Mouse (Mus musculus) neural tube, embryonic 11.5 days (tissue): ENCODE measurements around the gene Gli1. TPM values are rescaled to one million over a fixed set of nuclear protein-coding genes. Genes with fewer than 3 reads are reported as not detected.
A peak's percentile ranks its signal among the peaks of the same experiment; 100 is the strongest.
"Not testable (repeated sequence)": the region's sequence is repeated elsewhere in the genome, so short reads cannot be mapped to it uniquely, and the experiment has no call there.

Experiments used
- ATAC-seq: fragments of 200-750 bp; cut with Nextera tagmentation; 2 replicates; pipeline ENCODE4 v1.8.0; 2017; ENCODE audit warnings: moderate number of reproducible peaks, mild to moderate bottlenecking, moderate TSS enrichment, moderate library complexity; ENCODE audit not compliant: insufficient read depth, low FRiP score, low TSS enrichment
- DNase-seq: peaks from one replicate; pipeline ENCODE4 v3.0.0-alpha.2; 2015; ENCODE audit warnings: low spot score
- H3K27ac ChIP-seq: fragments of 300-500 bp; sonication (generic); 2 replicates; pipeline ENCODE4 v1.5.1; 2014; ENCODE audit warnings: low read depth, mild to moderate bottlenecking, low read length
- H3K27me3 ChIP-seq: fragments of 300-500 bp; sonication (generic); 2 replicates; pipeline ENCODE4 v1.6.1; 2014; ENCODE audit warnings: mild to moderate bottlenecking, low read length, mixed read lengths; ENCODE audit not compliant: control insufficient read depth, insufficient read depth
- H3K36me3 ChIP-seq: fragments of 300-500 bp; sonication (generic); 2 replicates; pipeline ENCODE4 v1.6.1; 2014; ENCODE audit warnings: mild to moderate bottlenecking, low read length, moderate library complexity, mixed read lengths; ENCODE audit not compliant: control insufficient read depth, insufficient read depth
- H3K4me1 ChIP-seq: fragments of 300-500 bp; sonication (generic); 2 replicates; pipeline ENCODE4 v1.6.1; 2014; ENCODE audit warnings: low read length, mixed read lengths; ENCODE audit not compliant: control insufficient read depth, insufficient read depth
- H3K4me2 ChIP-seq: fragments of 300-500 bp; sonication (generic); 2 replicates; pipeline ENCODE4 v1.6.1; 2014; ENCODE audit warnings: low read depth, mild to moderate bottlenecking, moderate library complexity
- H3K4me3 ChIP-seq: fragments of 300-500 bp; sonication (generic); 2 replicates; pipeline ENCODE4 v1.5.1; 2014; ENCODE audit warnings: low read depth, low read length
- H3K9ac ChIP-seq: fragments of 300-500 bp; sonication (generic); 2 replicates; pipeline ENCODE4 v1.6.1; 2014; ENCODE audit warnings: mild to moderate bottlenecking, low read length
- H3K9me3 ChIP-seq: fragments of 300-500 bp; sonication (generic); 2 replicates; pipeline ENCODE4 v1.6.1; 2016; ENCODE audit warnings: low read length; ENCODE audit not compliant: control insufficient read depth
- WGBS: fragments of 180-500 bp; shearing (Covaris S2); extraction: QIAGEN DNeasy Blood & Tissue Kit; methylation state at CpG from one replicate; pipeline ENCODE4 v1.1.7; 2014; 5-methylcytosine and 5-hydroxymethylcytosine counted together
- polyA plus RNA-seq: library from polyadenylated mRNA; unstranded; fragments of >200 nt; fragmentation: Nextera tagmentation; extraction: Ambion mirVana; gene quantifications from 2 replicates; pipeline ENCODE4 v1.2.1, GENCODE M21; 2014

Gene Gli1
- polyA plus RNA-seq, 1 experiment from 2014 or later = 3.8 TPM

- Histone ChIP-seq H3K27ac (peak overlapping the region; percentile 24; the same call in 1 of the 2 replicates), H3K36me3 (peaks cover 11% of the 10 kb centered on the region), H3K27me3 (no peaks in the 10 kb centered on the region), H3K4me1 (0 out of 2 replicates have a peak, but pooled peaks cover 6% of the 10 kb centered on the region), H3K4me2 (peak overlapping the region; percentile 61), H3K4me3 (peak overlapping the region; percentile 70), H3K9ac (peak overlapping the region; percentile 50), H3K9me3 (no peaks in the 10 kb centered on the region)
- WGBS = 2% methylated on average over 4 of the region's 4 CpGs
- peak; percentile 53 for ATAC-seq
- DNase-seq = peak; percentile 85
Observed at GRCm38 (mm10) chr10:127312356-127312676, 29.5 kb downstream of the Gli1 start.

DNA sequence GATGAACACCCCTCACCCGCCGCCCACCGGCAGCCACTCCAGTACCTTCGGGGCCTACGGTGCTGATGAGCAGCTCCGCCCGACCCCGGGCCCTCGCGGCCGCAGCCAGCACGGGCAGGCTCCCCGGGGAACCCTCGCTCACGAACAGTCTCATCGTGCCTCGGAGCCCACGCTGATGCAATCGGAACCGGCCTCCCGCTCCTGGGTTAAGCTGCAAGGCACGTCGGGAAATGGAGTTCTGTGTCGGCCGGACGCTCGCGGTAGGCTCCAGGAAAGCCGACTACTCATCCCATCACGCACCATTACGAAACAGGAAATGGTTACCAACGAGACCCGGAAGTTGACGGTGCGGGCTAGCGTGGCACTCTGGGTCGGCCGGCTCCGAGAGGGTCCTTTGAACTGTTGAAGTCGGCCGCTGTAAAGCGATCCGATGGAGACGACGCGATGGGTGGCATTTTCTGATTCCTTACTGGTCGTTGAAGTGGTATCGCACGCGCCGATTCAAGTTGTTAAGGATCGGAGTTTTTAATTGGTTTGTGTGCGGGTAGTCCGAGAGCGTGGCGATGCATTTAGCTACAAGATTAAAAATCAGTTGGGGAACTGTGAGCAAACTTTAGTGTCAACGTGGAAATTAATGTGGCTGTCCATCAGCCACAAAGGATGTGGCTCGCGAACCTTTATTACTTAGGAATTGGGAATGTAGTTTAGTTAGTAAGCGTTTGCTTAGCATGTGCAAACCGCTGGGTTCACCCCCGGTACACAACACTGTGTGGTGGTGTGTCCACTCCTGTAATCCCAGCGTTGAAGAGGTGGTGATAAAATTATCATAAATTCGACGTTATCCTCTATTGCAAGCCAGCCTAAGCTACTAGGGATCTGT, 30.1 kb downstream of the Gli1 start, which contains the start of gene Mars:
Gene Mars (minus strand): TSS at position 311 of the 880 bp plus-strand sequence.
- DNase-seq (peak; percentile 93), ATAC-seq (peak; percentile 94)
- H3K4me3 ChIP-seq = peak within 1 kb of the TSS; percentile 70
- 0 out of 2 replicates have a peak, but pooled peaks cover 6% of the 10 kb centered on the region for H3K4me1 ChIP-seq
- H3K27ac ChIP-seq = peak within 1 kb of the TSS; percentile 24; the same call in 1 of the 2 replicates
- WGBS = under 1% methylated on average over 65 of the region's 65 CpGs
- no peaks in the 10 kb centered on the region for H3K9me3 ChIP-seq
- H3K27me3 ChIP-seq = no peaks in the 10 kb centered on the region
- peak within 1 kb of the TSS; percentile 77 for H3K9ac ChIP-seq
- H3K36me3 ChIP-seq = peaks cover 13% of the 10 kb centered on the region
- H3K4me2 ChIP-seq = peak within 1 kb of the TSS; percentile 61

- H3K27me3 ChIP-seq = no peaks in the 10 kb centered on the region
- no peak overlapping the region for H3K27ac ChIP-seq
- ATAC-seq (peak; percentile 60), DNase-seq (peak; percentile 60)
- H3K9ac ChIP-seq = peak overlapping the region; percentile 77
- peaks cover 15% of the 10 kb centered on the region for H3K36me3 ChIP-seq
- H3K4me1 ChIP-seq = 0 out of 2 replicates have a peak, but pooled peaks cover 6% of the 10 kb centered on the region
- H3K4me2 ChIP-seq = peak overlapping the region; percentile 61
- 39% methylated on average over 23 of the region's 23 CpGs for WGBS
- peak overlapping the region; percentile 70 for H3K4me3 ChIP-seq
- H3K9me3 ChIP-seq = no peaks in the 10 kb centered on the region
Observed at GRCm38 (mm10) chr10:127310523-127311475, 31.0 kb downstream of the Gli1 start.

GRCm38 (mm10) chr10:127309167-127309566, 32.6 kb downstream of the Gli1 start:
- not testable (repeated sequence) for H3K27ac ChIP-seq, H3K4me3 ChIP-seq, H3K9ac ChIP-seq, DNase-seq, H3K27me3 ChIP-seq, H3K9me3 ChIP-seq, H3K4me1 ChIP-seq, H3K4me2 ChIP-seq, ATAC-seq
- peaks cover 17% of the 10 kb centered on the region for H3K36me3 ChIP-seq
- 87% methylated on average over 3 of the region's 3 CpGs for WGBS

DNA sequence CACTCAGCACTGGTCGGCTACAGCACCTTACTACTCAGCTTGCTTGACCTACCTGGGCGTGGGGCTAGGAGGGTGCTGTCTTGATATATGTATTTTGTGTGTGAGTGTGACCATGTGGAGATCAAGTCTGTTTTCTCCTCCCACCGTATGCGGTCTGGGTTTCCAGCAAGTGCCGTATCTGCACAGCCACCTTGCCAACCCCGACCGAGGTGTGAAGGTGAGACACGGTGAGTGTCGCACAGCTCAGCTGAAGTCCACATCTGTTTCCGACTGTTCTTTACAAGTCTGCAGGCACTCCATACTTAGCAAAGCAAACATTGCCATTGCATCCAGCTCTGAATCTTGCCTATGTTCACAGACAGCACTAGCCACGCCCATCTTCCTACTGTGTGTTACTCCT, 38.6 kb downstream of the Gli1 start:
- Histone ChIP-seq H3K9ac (no peak overlapping the region), H3K4me3 (no peak overlapping the region), H3K4me1 (no peaks in the 10 kb centered on the region)

GRCm38 (mm10) chr10:127300361-127300760, 41.4 kb downstream of the Gli1 start:
- H3K4me2 ChIP-seq = no peak overlapping the region
- WGBS = 94% methylated on average over 6 of the region's 6 CpGs
- no peak overlapping the region for H3K27ac ChIP-seq
- DNase-seq = no peak
- ATAC-seq = no peak
- no peak overlapping the region for H3K9ac ChIP-seq
- H3K36me3 ChIP-seq = peaks cover 41% of the 10 kb centered on the region
- no peak overlapping the region for H3K4me3 ChIP-seq
- no peaks in the 10 kb centered on the region for H3K27me3 ChIP-seq
- no peaks in the 10 kb centered on the region for H3K9me3 ChIP-seq
- no peaks in the 10 kb centered on the region for H3K4me1 ChIP-seq

More for the DNA sequence above, 38.6 kb downstream of the Gli1 start:
- Histone ChIP-seq H3K27ac (no peak overlapping the region), H3K9me3 (no peaks in the 10 kb centered on the region), H3K4me2 (no peak overlapping the region), H3K27me3 (no peaks in the 10 kb centered on the region), H3K36me3 (peaks cover 33% of the 10 kb centered on the region)
- DNase-seq (no peak), ATAC-seq (no peak)
- WGBS = 96% methylated on average over 11 of the region's 11 CpGs

GRCm38 (mm10) chr10:127297015-127297871, 44.5 kb downstream of the Gli1 start:
- Histone ChIP-seq H3K9me3 (no peaks in the 10 kb centered on the region), H3K4me1 (0 out of 2 replicates have a peak, but pooled peaks cover 2% of the 10 kb centered on the region), H3K4me2 (no peak overlapping the region), H3K36me3 (peaks cover 49% of the 10 kb centered on the region), H3K4me3 (no peak overlapping the region), H3K27me3 (no peaks in the 10 kb centered on the region), H3K27ac (no peak overlapping the region), H3K9ac (no peak overlapping the region)
- WGBS = 89% methylated on average over 16 of the region's 16 CpGs
- DNase-seq = no peak
- no peak for ATAC-seq
